Comparison of ENCODE assay signal across 9 mouse cellular contexts in genomic region chrX:77548951-77549350, GRCm38 (mm10). TPM values are rescaled to one million over a fixed set of nuclear protein-coding genes. Genes with fewer than 3 reads are reported as not detected.
DNase-seq lines count a peak whose midpoint lies in the region; TF ChIP-seq lines count a peak whose summit lies in the region.
"Had no signal": no experiment of that assay in that cellular context is flagged by ENCODE, and none has a peak within 500 bp of the region (broad histone marks: within the 10 kb centered on the region; RNA-seq: fewer than 3 reads in every experiment).

No protein-coding gene starts in this region.

- peak; percentile 15 to 40 for DNase-seq in kidney, postnatal 4 days
- no peak for DNase-seq in kidney, adult 18-20 months
- peak; percentile 51 for DNase-seq in adrenal gland, postnatal 14 days
- DNase-seq in heart, adult 8-10 months (ENCODE audit: low spot score): peak; percentile 40
- DNase-seq in thymus, adult 18-20 months: no peak
- DNase-seq in cerebellum, adult 18-20 months: no peak
- DNase-seq in natural killer cell, adult 2 months (ENCODE audit: low spot score in 2 of 2): no peak
- DNase-seq: cerebellum, adult 9-10 months had no signal

- no peaks in the 10 kb centered on the region for H3K36me3 ChIP-seq in myocyte (ENCODE audit: control insufficient read depth, insufficient read depth)

- no peak overlapping the region for H3K4me3 ChIP-seq in myocyte

- H3ac ChIP-seq in myocyte (ENCODE audit: control insufficient read depth, insufficient read length): no peak overlapping the region

- no peak for TF ChIP-seq POLR2A in myocyte (IDR thresholded peaks at IDR 0.05; ENCODE audit: insufficient read length, low read depth)

- peaks cover 100% of the 10 kb centered on the region for H3K79me2 ChIP-seq in myocyte (ENCODE audit: control insufficient read depth, insufficient read depth)

- H3K27me3 ChIP-seq in myocyte (ENCODE audit: control insufficient read depth, insufficient read depth, insufficient read length): no peaks in the 10 kb centered on the region

- peak overlapping the region; percentile 22 for H3K4me2 ChIP-seq in myocyte (ENCODE audit: low read depth)

TF ChIP-seq in myocyte, 11 proteins besides CTCF, POLR2A, EP300 and RAD21:
- TF ChIP-seq E2F4 (IDR thresholded peaks at IDR 0.05; ENCODE audit: insufficient read depth): no peak
- TF ChIP-seq REST (IDR thresholded peaks at IDR 0.05; ENCODE audit: insufficient read depth, insufficient read length): no peak
- no peak for TF ChIP-seq TCF3 (IDR thresholded peaks at IDR 0.05; ENCODE audit: insufficient read length, low read depth)
- no peak for TF ChIP-seq MAX (IDR thresholded peaks at IDR 0.05; ENCODE audit: low read depth)
- TF ChIP-seq MYOD1 (IDR thresholded peaks at IDR 0.05; ENCODE audit: control insufficient read depth in 1 of 3, insufficient read length in 2 of 3, low read depth in 2 of 3): no peak

RNA-seq across cellular contexts. Expression of gene Tbl1x, which starts 38.1 kb away (rescaled TPM):
- total RNA-seq in adrenal gland, postnatal 14 days (2021): 64.3 and 65.5 TPM in 2 replicates
- total RNA-seq in heart, adult 8-10 months (2022): 10 to 100 TPM; 28.4 to 31.0 (median 29.7) TPM
- polyA plus RNA-seq in myocyte (2012; fragmentation: generic; extraction: Trizol): 31.6 TPM

Comparison
In these comparisons a context has a peak if more than half of its experiments do, and no peak if none do; other contexts are left out.
1. DNase-seq: peak in kidney, postnatal 4 days (2 of 2), adrenal gland, postnatal 14 days (single experiment) and heart, adult 8-10 months (single experiment); none in kidney, adult 18-20 months (single experiment), thymus, adult 18-20 months (0 of 2), cerebellum, adult 18-20 months (0 of 2) and natural killer cell, adult 2 months (0 of 2).